Mouse (Mus musculus): ENCODE results near the gene Cyp2w1. TPM values are rescaled to one million over a fixed set of nuclear protein-coding genes. Genes with fewer than 3 reads are reported as not detected.
A peak's percentile ranks its signal among the peaks of the same experiment; 100 is the strongest.

Cyp2w1 gene
- polyA plus RNA-seq, 1 experiment from 2014 or later: not detected

- 88% methylated on average over 11 of the region's 11 CpGs for WGBS
- DNase-seq (ENCODE audit: low spot score, missing footprints) (no peak), ATAC-seq (ENCODE audit: low FRiP score) (no peak)
- H3K4me1 ChIP-seq (ENCODE audit: control insufficient read depth, insufficient read depth, low read length): no peaks in the 10 kb centered on the region
- H3K4me3 ChIP-seq (ENCODE audit: low read depth, low read length): no peak overlapping the region
- H3K9ac ChIP-seq (ENCODE audit: low read length): no peak overlapping the region
- no peak overlapping the region for H3K27ac ChIP-seq (ENCODE audit: low read depth, low read length)
- no peaks in the 10 kb centered on the region for H3K27me3 ChIP-seq (ENCODE audit: control insufficient read depth, insufficient read depth, low read length)
- no peaks in the 10 kb centered on the region for H3K9me3 ChIP-seq (ENCODE audit: control insufficient read depth, low read length)
- no peak overlapping the region for H3K4me2 ChIP-seq
- no peaks in the 10 kb centered on the region for H3K36me3 ChIP-seq (ENCODE audit: control insufficient read depth, insufficient read depth, low read length)
These were observed 1.5 kb downstream of the Cyp2w1 start for GRCm38 (mm10) chr5:139353946-139354345.

- Histone ChIP-seq H3K36me3 (ENCODE audit: control insufficient read depth, insufficient read depth, low read length) (no peaks in the 10 kb centered on the region), H3K9ac (ENCODE audit: low read length) (no peak overlapping the region), H3K4me1 (ENCODE audit: control insufficient read depth, insufficient read depth, low read length) (no peaks in the 10 kb centered on the region), H3K4me2 (no peak overlapping the region), H3K27me3 (ENCODE audit: control insufficient read depth, insufficient read depth, low read length) (no peaks in the 10 kb centered on the region), H3K27ac (ENCODE audit: low read depth, low read length) (no peak overlapping the region), H3K9me3 (ENCODE audit: control insufficient read depth, low read length) (no peaks in the 10 kb centered on the region), H3K4me3 (ENCODE audit: low read depth, low read length) (no peak overlapping the region)
- WGBS: 36% methylated on average over 19 of the region's 19 CpGs
- DNase-seq (ENCODE audit: low spot score, missing footprints): peak; percentile 97
- ATAC-seq (ENCODE audit: low FRiP score): peak; percentile 27; the same call in 1 of the 2 replicates
These were observed 2.9 kb downstream of the Cyp2w1 start for GRCm38 (mm10) chr5:139355235-139355772.

- Histone ChIP-seq H3K27me3 (ENCODE audit: control insufficient read depth, insufficient read depth, low read length) (no peaks in the 10 kb centered on the region), H3K27ac (ENCODE audit: low read depth, low read length) (no peak overlapping the region), H3K36me3 (ENCODE audit: control insufficient read depth, insufficient read depth, low read length) (no peaks in the 10 kb centered on the region), H3K4me3 (ENCODE audit: low read depth, low read length) (no peak overlapping the region), H3K9ac (ENCODE audit: low read length) (no peak overlapping the region), H3K4me1 (ENCODE audit: control insufficient read depth, insufficient read depth, low read length) (no peaks in the 10 kb centered on the region), H3K9me3 (ENCODE audit: control insufficient read depth, low read length) (no peaks in the 10 kb centered on the region), H3K4me2 (no peak overlapping the region)
- DNase-seq (ENCODE audit: low spot score, missing footprints) (no peak), ATAC-seq (ENCODE audit: low FRiP score) (peak; percentile 15; the same call in 1 of the 2 replicates)
- 81% methylated on average over 2 of the region's 2 CpGs for WGBS
These were observed 6.2 kb downstream of the Cyp2w1 start for GRCm38 (mm10) chr5:139358653-139359052.

- no peaks in the 10 kb centered on the region for H3K36me3 ChIP-seq (ENCODE audit: control insufficient read depth, insufficient read depth, low read length)
- no peaks in the 10 kb centered on the region for H3K9me3 ChIP-seq (ENCODE audit: control insufficient read depth, low read length)
- DNase-seq (ENCODE audit: low spot score, missing footprints): no peak
- no peaks in the 10 kb centered on the region for H3K27me3 ChIP-seq (ENCODE audit: control insufficient read depth, insufficient read depth, low read length)
- no peak overlapping the region for H3K4me2 ChIP-seq
- H3K27ac ChIP-seq (ENCODE audit: low read depth, low read length): no peak overlapping the region
- no peak overlapping the region for H3K4me3 ChIP-seq (ENCODE audit: low read depth, low read length)
- ATAC-seq (ENCODE audit: low FRiP score): no peak
- H3K9ac ChIP-seq (ENCODE audit: low read length): no peak overlapping the region
- 94% methylated on average over 5 of the region's 5 CpGs for WGBS
- no peaks in the 10 kb centered on the region for H3K4me1 ChIP-seq (ENCODE audit: control insufficient read depth, insufficient read depth, low read length)
These were observed 6.8 kb downstream of the Cyp2w1 start for GRCm38 (mm10) chr5:139359244-139359643.

- Histone ChIP-seq H3K9me3 (ENCODE audit: control insufficient read depth, low read length) (no peaks in the 10 kb centered on the region), H3K36me3 (ENCODE audit: control insufficient read depth, insufficient read depth, low read length) (no peaks in the 10 kb centered on the region), H3K27ac (ENCODE audit: low read depth, low read length) (no peak overlapping the region), H3K4me3 (ENCODE audit: low read depth, low read length) (no peak overlapping the region), H3K4me2 (no peak overlapping the region), H3K9ac (ENCODE audit: low read length) (no peak overlapping the region), H3K4me1 (ENCODE audit: control insufficient read depth, insufficient read depth, low read length) (peaks cover 3% of the 10 kb centered on the region), H3K27me3 (ENCODE audit: control insufficient read depth, insufficient read depth, low read length) (no peaks in the 10 kb centered on the region)
- ATAC-seq (ENCODE audit: low FRiP score): no peak
- DNase-seq (ENCODE audit: low spot score, missing footprints): no peak
- WGBS: 72% methylated on average over 7 of the region's 7 CpGs
These were observed 11.4 kb downstream of the Cyp2w1 start for GRCm38 (mm10) chr5:139363858-139364257.

- no peak overlapping the region for H3K27ac ChIP-seq (ENCODE audit: low read depth, low read length)
- no peak overlapping the region for H3K4me3 ChIP-seq (ENCODE audit: low read depth, low read length)
- H3K9me3 ChIP-seq (ENCODE audit: control insufficient read depth, low read length): no peaks in the 10 kb centered on the region
- no peak overlapping the region; the same call in 1 of the 2 replicates for H3K9ac ChIP-seq (ENCODE audit: low read length)
- H3K4me1 ChIP-seq (ENCODE audit: control insufficient read depth, insufficient read depth, low read length): peaks cover 3% of the 10 kb centered on the region
- no peak overlapping the region for H3K4me2 ChIP-seq
- ATAC-seq (ENCODE audit: low FRiP score) (peak; percentile 54), DNase-seq (ENCODE audit: low spot score, missing footprints) (peak; percentile 99)
- no peaks in the 10 kb centered on the region for H3K36me3 ChIP-seq (ENCODE audit: control insufficient read depth, insufficient read depth, low read length)
- 40% methylated on average over 12 of the region's 12 CpGs for WGBS
- H3K27me3 ChIP-seq (ENCODE audit: control insufficient read depth, insufficient read depth, low read length): no peaks in the 10 kb centered on the region
These were observed 12.0 kb downstream of the Cyp2w1 start for GRCm38 (mm10) chr5:139364260-139364910.

GRCm38 (mm10) chr5:139364911-139365571, 12.6 kb downstream of the Cyp2w1 start:
- 35% methylated on average over 5 of the region's 5 CpGs for WGBS
- DNase-seq (ENCODE audit: low spot score, missing footprints) (peak; percentile 91), ATAC-seq (ENCODE audit: low FRiP score) (peak; percentile 26; the same call in 1 of the 2 replicates)
- no peaks in the 10 kb centered on the region for H3K36me3 ChIP-seq (ENCODE audit: control insufficient read depth, insufficient read depth, low read length)
- H3K4me3 ChIP-seq (ENCODE audit: low read depth, low read length): no peak overlapping the region
- peaks cover 3% of the 10 kb centered on the region for H3K4me1 ChIP-seq (ENCODE audit: control insufficient read depth, insufficient read depth, low read length)
- no peaks in the 10 kb centered on the region for H3K9me3 ChIP-seq (ENCODE audit: control insufficient read depth, low read length)
- H3K9ac ChIP-seq (ENCODE audit: low read length): no peak overlapping the region; the same call in 1 of the 2 replicates
- H3K27ac ChIP-seq (ENCODE audit: low read depth, low read length): no peak overlapping the region
- no peak overlapping the region for H3K4me2 ChIP-seq
- H3K27me3 ChIP-seq (ENCODE audit: control insufficient read depth, insufficient read depth, low read length): no peaks in the 10 kb centered on the region

GRCm38 (mm10) chr5:139365827-139366226, 13.4 kb downstream of the Cyp2w1 start:
- H3K4me2 ChIP-seq: no peak overlapping the region
- H3K4me1 ChIP-seq (ENCODE audit: control insufficient read depth, insufficient read depth, low read length): peaks cover 3% of the 10 kb centered on the region
- no peaks in the 10 kb centered on the region for H3K27me3 ChIP-seq (ENCODE audit: control insufficient read depth, insufficient read depth, low read length)
- WGBS: 72% methylated on average over 1 of the region's 1 CpGs
- H3K36me3 ChIP-seq (ENCODE audit: control insufficient read depth, insufficient read depth, low read length): no peaks in the 10 kb centered on the region
- H3K9ac ChIP-seq (ENCODE audit: low read length): no peak overlapping the region
- no peak for DNase-seq (ENCODE audit: low spot score, missing footprints)
- no peak overlapping the region for H3K4me3 ChIP-seq (ENCODE audit: low read depth, low read length)
- no peak overlapping the region for H3K27ac ChIP-seq (ENCODE audit: low read depth, low read length)
- no peak for ATAC-seq (ENCODE audit: low FRiP score)
- H3K9me3 ChIP-seq (ENCODE audit: control insufficient read depth, low read length): no peaks in the 10 kb centered on the region

GRCm38 (mm10) chr5:139366484-139366883, 14.1 kb downstream of the Cyp2w1 start:
- no peak for ATAC-seq (ENCODE audit: low FRiP score)
- Histone ChIP-seq H3K9ac (ENCODE audit: low read length) (no peak overlapping the region), H3K27ac (ENCODE audit: low read depth, low read length) (no peak overlapping the region), H3K4me3 (ENCODE audit: low read depth, low read length) (no peak overlapping the region), H3K36me3 (ENCODE audit: control insufficient read depth, insufficient read depth, low read length) (no peaks in the 10 kb centered on the region), H3K27me3 (ENCODE audit: control insufficient read depth, insufficient read depth, low read length) (no peaks in the 10 kb centered on the region), H3K9me3 (ENCODE audit: control insufficient read depth, low read length) (no peaks in the 10 kb centered on the region), H3K4me2 (no peak overlapping the region), H3K4me1 (ENCODE audit: control insufficient read depth, insufficient read depth, low read length) (peaks cover 3% of the 10 kb centered on the region)
- 84% methylated on average over 11 of the region's 11 CpGs for WGBS
- DNase-seq (ENCODE audit: low spot score, missing footprints): no peak
